9 mouse cellular contexts compared by ENCODE assay signal in genomic region chr9:48646251-48646650, GRCm38 (mm10). TPM values are rescaled to one million over a fixed set of nuclear protein-coding genes. Genes with fewer than 3 reads are reported as not detected.
A peak's percentile ranks its signal among the peaks of the same experiment; 100 is the strongest.
DNase-seq lines count a peak whose midpoint lies in the region; ATAC-seq and TF ChIP-seq lines count a peak whose summit lies in the region.
"Had no signal": no experiment of that assay in that cellular context is flagged by ENCODE, and none has a peak within 500 bp of the region (broad histone marks: within the 10 kb centered on the region; RNA-seq: fewer than 3 reads in every experiment).

No protein-coding gene starts in this region.

- H3K36me3 ChIP-seq in intestine, postnatal 0 days (ENCODE audit: control insufficient read depth, insufficient read depth), result no peaks in the 10 kb centered on the region
- H3K36me3 ChIP-seq in midbrain, postnatal 0 days (ENCODE audit: insufficient read depth, low read length), result no peaks in the 10 kb centered on the region
- H3K36me3 ChIP-seq in splenic B cell, adult 2 months (ENCODE audit: control insufficient read depth, insufficient read depth, low read length, poor library complexity, severe bottlenecking), result no peaks in the 10 kb centered on the region
- H3K36me3 ChIP-seq: embryonic facial prominence, embryonic 15.5 days had no signal

- no peak overlapping the region for H3K27ac ChIP-seq in intestine, postnatal 0 days (ENCODE audit: low read depth, low read length)
- H3K27ac ChIP-seq in midbrain, postnatal 0 days (ENCODE audit: low read depth, low read length), result no peak overlapping the region
- H3K27ac ChIP-seq: embryonic facial prominence, embryonic 15.5 days had no signal

- intact Hi-C loops in left cerebral cortex, postnatal 4 days (cut with DNase I), result loop anchor here (1.0 to 5.0 kb wide), 3 partner anchors 214 to 406 kb away; no protein-coding TSS in a partner anchor

- ATAC-seq in Patski, result peak; percentile 70
- peak; percentile 37; the same call in 1 of the 2 replicates for ATAC-seq in intestine, postnatal 0 days
- ATAC-seq in midbrain, postnatal 0 days (ENCODE audit: low FRiP score), result peak; percentile 68; the same call in 1 of the 2 replicates

- TF ChIP-seq CTCF in Patski (IDR thresholded peaks at IDR 0.05), result peak; percentile 95
- TF ChIP-seq CTCF in intestine, postnatal 0 days (IDR thresholded peaks at IDR 0.05; ENCODE audit: low read depth), result peak; percentile 100
- peak; percentile 100 for TF ChIP-seq CTCF in midbrain, postnatal 0 days (IDR thresholded peaks at IDR 0.05)

- H3K4me3 ChIP-seq in intestine, postnatal 0 days (ENCODE audit: low read depth, low read length), result no peak overlapping the region
- H3K4me3 ChIP-seq in midbrain, postnatal 0 days (ENCODE audit: low read depth, low read length), result no peak overlapping the region
- H3K4me3 ChIP-seq: embryonic facial prominence, embryonic 15.5 days had no signal

- CTCF ChIA-PET in Patski (lab: Charles Lee), result interaction anchor here (0.7 to 4.3 kb wide), 12 partner anchors 9 to 326 kb away, joined by 3 to 31 read pairs (median 4); no protein-coding TSS in a partner anchor

- in situ Hi-C loops in Patski (cut with MboI; ENCODE audit: low pct_unique_long_range_greater_than_20kb), result loop anchor here (5.0 kb wide), 2 partner anchors 216 to 246 kb away; no protein-coding TSS in a partner anchor

- WGBS in intestine, postnatal 0 days, result 27% methylated on average over 4 of the region's 4 CpGs
- WGBS in midbrain, postnatal 0 days, result 16% methylated on average over 4 of the region's 4 CpGs

- 0 out of 2 replicates have a peak, but pooled peaks cover 3% of the 10 kb centered on the region for H3K9me3 ChIP-seq in intestine, postnatal 0 days (ENCODE audit: control insufficient read depth)
- no peaks in the 10 kb centered on the region for H3K9me3 ChIP-seq in midbrain, postnatal 0 days (ENCODE audit: low read length)
- H3K9me3 ChIP-seq: embryonic facial prominence, embryonic 15.5 days had no signal

- H3K9ac ChIP-seq in intestine, postnatal 0 days (ENCODE audit: low read depth, low read length), result no peak overlapping the region
- H3K9ac ChIP-seq in midbrain, postnatal 0 days (replicated peaks; ENCODE audit: low read length, poor library complexity, severe bottlenecking), result no peak overlapping the region
- H3K9ac ChIP-seq: embryonic facial prominence, embryonic 15.5 days had no signal

- no peak overlapping the region for H3K4me2 ChIP-seq in intestine, postnatal 0 days (replicated peaks; ENCODE audit: low read depth)
- no peak overlapping the region for H3K4me2 ChIP-seq in midbrain, postnatal 0 days (ENCODE audit: low read depth, low read length, poor library complexity, severe bottlenecking)
- H3K4me2 ChIP-seq: embryonic facial prominence, embryonic 15.5 days had no signal

- POLR2A ChIA-PET in Patski (lab: Charles Lee), result no interaction called here

- H3K4me1 ChIP-seq in intestine, postnatal 0 days (replicated peaks; ENCODE audit: control insufficient read depth, insufficient read depth, low read length), result 0 out of 2 replicates have a peak, but pooled peaks cover 5% of the 10 kb centered on the region
- H3K4me1 ChIP-seq in midbrain, postnatal 0 days (ENCODE audit: insufficient read depth, low read length), result no peaks in the 10 kb centered on the region

- DNase-seq in 3T3-L1 (ENCODE audit: low read depth, low spot score) (peak; percentile 76), Patski (ENCODE audit: low read depth, low spot score) (peak; percentile 34)
- peak; percentile 58 for DNase-seq in cerebellum, adult 9-11 months
- peak; percentile 54 to 70 for DNase-seq in frontal cortex, postnatal 25 days (ENCODE audit: low spot score in 2 of 2)
- DNase-seq in left cerebral cortex, postnatal 4 days, result peak; percentile 74
- peak; percentile 93 for DNase-seq in midbrain, postnatal 0 days (ENCODE audit: low spot score)
- DNase-seq in splenic B cell, adult 2 months (ENCODE audit: low read depth, low spot score), result peak; percentile 73

- peaks cover 35% of the 10 kb centered on the region for H3K27me3 ChIP-seq in Patski
- H3K27me3 ChIP-seq in intestine, postnatal 0 days (replicated peaks; ENCODE audit: control insufficient read depth, insufficient read depth, low read length), result no peaks in the 10 kb centered on the region
- no peaks in the 10 kb centered on the region for H3K27me3 ChIP-seq in midbrain, postnatal 0 days (ENCODE audit: insufficient read depth, low read length)
- peaks cover 3% of the 10 kb centered on the region; the same call in 1 of the 2 replicates for H3K27me3 ChIP-seq in splenic B cell, adult 2 months (ENCODE audit: control insufficient read depth, insufficient read depth, low read length, poor library complexity, severe bottlenecking)

RNA-seq across cellular contexts. Expression of gene Nnmt, which starts 41.3 kb away (rescaled TPM):
- polyA plus RNA-seq in Patski (2021), result 28.4 TPM
- polyA plus RNA-seq in intestine, postnatal 0 days (2015; fragmentation: Nextera tagmentation; extraction: Ambion mirVana), result 5.1 and 6.1 TPM in 2 replicates
- total RNA-seq in left cerebral cortex, postnatal 4 days (2021), result 1 to 10 TPM; 7.2 to 8.2 TPM
- 0.57 and 1.4 TPM in 2 replicates for total RNA-seq in midbrain, postnatal 0 days (2014; rRNA removed)
- polyA plus RNA-seq in midbrain, postnatal 0 days (2015; fragmentation: Nextera tagmentation; extraction: Ambion mirVana), result 3.1 and 3.5 TPM in 2 replicates

Comparison
In these comparisons a context has a peak if more than half of its experiments do, and no peak if none do; other contexts are left out.
1. DNase-seq: peak in every context shown above with its lines; median percentile 93 in midbrain, postnatal 0 days; 76 in 3T3-L1; 74 in left cerebral cortex, postnatal 4 days; 73 in splenic B cell, adult 2 months; 62 in frontal cortex, postnatal 25 days; 58 in cerebellum, adult 9-11 months; 34 in Patski.